Mouse (Mus musculus) left cerebral cortex, postnatal 4 days (tissue): ENCODE data around the gene Car11. TPM values are rescaled to one million over a fixed set of nuclear protein-coding genes. Genes with fewer than 3 reads are reported as not detected.

Source experiments
- DNase-seq: peaks from one replicate; pipeline ENCODE4 v3.0.0-alpha.2; 2022
- intact Hi-C: fragments of 180-260 bp; cut with DNase I; formaldehyde crosslinking; loops from one replicate; pipeline ENCODE4 v1.15.1; 2025
- total RNA-seq, 2 experiments: library from RNA; stranded (reverse); gene quantifications; 2 replicates each; pipeline ENCODE4 v1.2.3; 2021

The Car11 gene
- total RNA-seq, 2 experiments from 2014 or later: 136 to 144 TPM

DNA sequence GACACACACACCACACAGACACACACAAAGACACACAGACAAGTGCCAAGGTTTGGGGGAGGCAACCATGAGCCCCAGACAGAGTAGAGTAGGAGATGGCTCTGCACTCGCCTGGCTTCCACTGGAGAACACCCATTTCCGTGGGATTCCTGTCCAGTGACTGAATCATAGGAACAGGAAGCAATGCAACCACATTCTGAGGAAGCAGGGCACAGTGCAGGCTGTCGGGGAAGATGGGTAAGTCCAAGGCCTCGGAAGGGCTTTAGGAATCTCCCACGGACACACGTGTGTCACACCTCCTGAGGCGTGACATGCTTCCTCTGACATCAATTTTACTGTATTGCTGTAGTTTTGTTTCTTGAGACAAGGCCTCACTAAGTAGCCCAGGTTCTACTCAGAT lies 48.5 kb downstream of the Car11 start:
- intact Hi-C loops: loop anchor here (10.0 kb wide), 2 partner anchors 187 to 257 kb away; no protein-coding TSS in a partner anchor
- no peak for DNase-seq

DNA sequence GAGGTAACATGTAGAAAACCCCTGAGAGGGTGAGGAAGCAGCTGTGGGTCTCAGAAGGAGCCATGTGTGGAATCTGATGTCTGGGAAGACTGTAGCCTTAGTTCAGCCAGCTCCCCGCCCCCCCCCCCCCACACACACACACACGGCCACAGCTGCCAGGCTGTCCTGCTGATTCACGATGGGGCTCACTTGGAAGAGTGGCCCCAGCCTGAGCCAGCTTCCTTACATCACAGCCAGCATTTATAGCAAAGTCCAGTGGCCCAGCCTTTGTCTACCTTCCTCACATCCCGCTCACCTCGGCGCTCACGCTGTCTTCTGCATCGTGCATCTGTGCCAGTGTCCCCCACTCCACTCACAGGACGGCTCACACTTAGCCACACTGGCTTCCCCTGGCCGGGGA lies 49.8 kb downstream of the Car11 start:
- intact Hi-C loops: loop anchor here (10.0 kb wide), 2 partner anchors 185 to 255 kb away; no protein-coding TSS in a partner anchor
- DNase-seq: no peak

DNA sequence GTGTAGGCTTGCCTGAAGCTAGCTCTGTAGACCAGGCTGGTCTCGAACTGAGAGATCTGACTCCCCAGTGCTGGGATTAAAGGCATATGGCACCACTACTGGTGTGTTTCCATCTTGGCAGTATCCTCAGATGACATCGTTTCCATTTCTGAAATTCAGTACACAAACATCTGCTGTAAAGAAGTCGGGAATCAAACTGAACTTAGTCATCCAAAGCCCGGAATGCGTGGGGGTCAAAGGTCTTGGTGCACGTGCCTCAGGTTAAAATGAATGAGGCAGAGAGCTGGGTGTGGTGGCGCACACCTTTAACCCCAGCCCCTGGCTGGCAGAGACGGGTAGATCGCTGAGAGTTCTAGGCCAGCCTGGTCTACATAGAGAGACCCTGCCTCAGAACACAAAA lies 50.5 kb downstream of the Car11 start:
- no peak for DNase-seq
- intact Hi-C loops: no loop called here

Other genes starting within 250 kb of the Car11 start
- gene Ftl1, start 240.0 kb upstream of the Car11 start, total RNA-seq: 100 to 1,000 TPM; 708 to 725 TPM
- 100 to 1,000 TPM; 116 to 119 TPM for gene Bax, start 232.9 kb upstream of the Car11 start, total RNA-seq
- gene Tulp2, start 218.0 kb upstream of the Car11 start, total RNA-seq: under 1 TPM; 0.22 to 0.24 TPM
- gene Gm45808, start 213.0 kb upstream of the Car11 start, total RNA-seq: not detected
- 1 to 10 TPM; 2.6 to 3.2 TPM for gene Dhdh, start 211.0 kb upstream of the Car11 start, total RNA-seq
- 100 to 1,000 TPM; 110 to 116 TPM for gene Nucb1, start 189.4 kb upstream of the Car11 start, total RNA-seq
- gene Ppp1r15a, start 173.6 kb upstream of the Car11 start, total RNA-seq: 10 to 100 TPM; 19.0 to 24.6 TPM
- 1 to 10 TPM in 1 of 2 experiments, under 1 TPM in 1; 0.90 to 2.7 TPM for gene Plekha4, start 173.5 kb upstream of the Car11 start, total RNA-seq
- gene Hsd17b14, start 144.9 kb upstream of the Car11 start, total RNA-seq: not detected
- gene Bcat2, start 129.7 kb upstream of the Car11 start, total RNA-seq: 10 to 100 TPM; 22.9 to 25.3 TPM
- gene Fgf21, start 84.4 kb upstream of the Car11 start, total RNA-seq: not detected
- under 1 TPM in 1 of 2 experiments, not detected in 1; 0.14 TPM for gene Fut1, start 82.6 kb upstream of the Car11 start, total RNA-seq
- under 1 TPM in 1 of 2 experiments, not detected in 1; 0.20 TPM for gene Izumo1, start 78.0 kb upstream of the Car11 start, total RNA-seq
- 10 to 100 TPM; 23.5 to 25.1 TPM for gene Rasip1, start 72.4 kb upstream of the Car11 start, total RNA-seq
- gene Mamstr, start 59.9 kb upstream of the Car11 start, total RNA-seq: 1 to 10 TPM; 1.7 to 2.6 TPM
- gene Fut2, start 33.4 kb upstream of the Car11 start, total RNA-seq: not detected
- gene Ntn5, start 15.8 kb upstream of the Car11 start, total RNA-seq: under 1 TPM in 1 of 2 experiments, not detected in 1; 0.34 TPM
- gene Sec1, start 5.4 kb upstream of the Car11 start, total RNA-seq: under 1 TPM; 0.18 to 0.20 TPM
- 10 to 100 TPM; 19.1 to 22.2 TPM for gene Dbp, start 5.2 kb downstream of the Car11 start, total RNA-seq
- 100 to 1,000 TPM; 640 to 672 TPM for gene Rpl18, start 15.6 kb downstream of the Car11 start, total RNA-seq
- gene Sphk2, start 18.2 kb downstream of the Car11 start, total RNA-seq: 10 to 100 TPM; 23.6 to 24.6 TPM
- 1 to 10 TPM in 1 of 2 experiments, under 1 TPM in 1; 0.62 to 1.1 TPM for gene Fam83e, start 21.4 kb downstream of the Car11 start, total RNA-seq
- gene Spaca4, start 26.0 kb downstream of the Car11 start, total RNA-seq: not detected
- gene Lmtk3, start 83.9 kb downstream of the Car11 start, total RNA-seq: 100 to 1,000 TPM; 304 to 352 TPM
- gene Sult2b1, start 84.8 kb downstream of the Car11 start, total RNA-seq: 1 to 10 TPM; 4.9 to 5.5 TPM
- gene Cyth2, start 114.7 kb downstream of the Car11 start, total RNA-seq: 100 to 1,000 TPM; 249 TPM
- gene Kcnj14, start 124.9 kb downstream of the Car11 start, total RNA-seq: 1 to 10 TPM; 1.6 to 2.1 TPM
- 10 to 100 TPM; 31.8 to 35.5 TPM for gene Grwd1, start 131.1 kb downstream of the Car11 start, total RNA-seq
- gene Kdelr1, start 172.9 kb downstream of the Car11 start, total RNA-seq: 100 to 1,000 TPM in 1 of 2 experiments, 10 to 100 TPM in 1; 98.9 to 109 TPM
- gene Grin2d, start 178.5 kb downstream of the Car11 start, total RNA-seq: 10 to 100 TPM; 31.9 to 39.5 TPM
- under 1 TPM in 1 of 2 experiments, not detected in 1; 0.52 TPM for gene Syngr4, start 196.9 kb downstream of the Car11 start, total RNA-seq
- gene Tmem143, start 197.1 kb downstream of the Car11 start, total RNA-seq: 10 to 100 TPM; 16.8 to 19.7 TPM
- 10 to 100 TPM in 1 of 2 experiments, 1 to 10 TPM in 1; 6.9 to 13.4 TPM for gene Emp3, start 221.6 kb downstream of the Car11 start, total RNA-seq
- 1 to 10 TPM; 1.9 to 2.4 TPM for gene Ccdc114, start 224.2 kb downstream of the Car11 start, total RNA-seq